Mouse (Mus musculus) kidney, postnatal 0 days (tissue): ENCODE measurements around the gene Raver2. TPM values are rescaled to one million over a fixed set of nuclear protein-coding genes. Genes with fewer than 3 reads are reported as not detected.

ENCODE experiments used
- ATAC-seq: fragments of 200-750 bp; cut with Nextera tagmentation; replicated peaks from 2 replicates; pipeline ENCODE4 v1.8.0; 2017; ENCODE audit warnings: low read depth, moderate number of reproducible peaks, moderate TSS enrichment, moderate library complexity; ENCODE audit not compliant: low FRiP score
- DNase-seq: peaks from one replicate; pipeline ENCODE4 v3.0.0-alpha.2; 2016; ENCODE audit warnings: low spot score
- H3K27ac ChIP-seq: fragments of 300-500 bp; sonication (generic); 2 replicates; pipeline ENCODE4 v1.5.1; 2014; ENCODE audit warnings: mild to moderate bottlenecking
- H3K27me3 ChIP-seq: fragments of 300-500 bp; sonication (generic); 2 replicates; pipeline ENCODE4 v1.6.1; 2014; ENCODE audit warnings: low read length, mixed read lengths; ENCODE audit not compliant: insufficient read depth
- H3K36me3 ChIP-seq: fragments of 300-500 bp; sonication (generic); 2 replicates; pipeline ENCODE4 v1.6.1; 2014; ENCODE audit warnings: low read length, mixed read lengths; ENCODE audit not compliant: insufficient read depth
- H3K4me1 ChIP-seq: fragments of 300-500 bp; sonication (generic); replicated peaks from 2 replicates; pipeline ENCODE4 v1.6.1; 2014; ENCODE audit warnings: antibody characterized with exemption, low read length, mixed read lengths; ENCODE audit not compliant: insufficient read depth
- H3K4me2 ChIP-seq: fragments of 300-500 bp; sonication (generic); 2 replicates; pipeline ENCODE4 v1.6.1; 2014; ENCODE audit warnings: mild to moderate bottlenecking, low read length, moderate library complexity, mixed read lengths
- H3K4me3 ChIP-seq: fragments of 300-500 bp; sonication (generic); replicated peaks from 2 replicates; pipeline ENCODE4 v1.5.1; 2014; ENCODE audit warnings: low read depth, low read length
- H3K9ac ChIP-seq: fragments of 300-500 bp; sonication (generic); 2 replicates; pipeline ENCODE4 v1.6.1; 2014; ENCODE audit warnings: low read depth, low read length
- H3K9me3 ChIP-seq: fragments of 300-500 bp; sonication (generic); replicated peaks from 2 replicates; pipeline ENCODE4 v1.6.1; 2016; ENCODE audit warnings: low read length, inconsistent platforms, mixed read lengths
- CTCF ChIP-seq: IDR thresholded peaks from 2 replicates; pipeline ENCODE4 v1.5.1; 2016; ENCODE audit warnings: antibody characterized with exemption, low read depth, mild to moderate bottlenecking, moderate library complexity
- WGBS: fragments of 180-500 bp; shearing (Covaris S2); extraction: QIAGEN DNeasy Blood & Tissue Kit; methylation state at CpG from one replicate; pipeline ENCODE4 v1.1.7; 2014; 5-methylcytosine and 5-hydroxymethylcytosine counted together
- polyA plus RNA-seq: library from polyadenylated mRNA; unstranded; fragments of >200 nt; fragmentation: Nextera tagmentation; extraction: Ambion mirVana; gene quantifications from 2 replicates; pipeline ENCODE4 v1.2.1, GENCODE M21; 2015

Raver2 gene
- polyA plus RNA-seq, 1 experiment from 2014 or later: 9.2 TPM

DNA sequence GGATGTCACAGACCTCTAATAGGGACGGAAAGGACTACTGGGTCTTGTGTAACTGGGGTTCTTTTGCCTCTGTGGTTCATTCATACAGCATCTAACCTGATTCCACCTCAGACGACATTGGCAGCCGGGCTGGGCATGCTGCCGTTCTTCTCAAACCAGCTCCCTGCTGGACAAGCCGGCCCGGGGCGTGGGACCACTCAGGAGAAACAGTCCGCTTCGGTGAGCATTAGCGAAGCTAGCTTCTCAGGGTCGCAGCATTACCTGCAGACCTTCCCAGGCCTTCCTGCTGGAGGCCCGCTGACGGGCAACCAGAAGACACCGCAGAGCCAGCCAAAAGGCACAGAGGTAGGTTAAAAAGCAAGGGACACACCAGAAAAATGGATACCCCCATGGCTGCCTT is 67.1 kb downstream of the Raver2 start:
- no peak overlapping the region for H3K27ac ChIP-seq
- DNase-seq (no peak), ATAC-seq (no peak)
- H3K36me3 ChIP-seq: no peaks in the 10 kb centered on the region
- no peak for TF ChIP-seq CTCF
- 84% methylated on average over 14 of the region's 14 CpGs for WGBS
- H3K9me3 ChIP-seq: no peaks in the 10 kb centered on the region
- H3K27me3 ChIP-seq: no peaks in the 10 kb centered on the region
- H3K4me1 ChIP-seq: no peaks in the 10 kb centered on the region
- no peak overlapping the region for H3K4me3 ChIP-seq
- H3K9ac ChIP-seq: no peak overlapping the region
- no peak overlapping the region for H3K4me2 ChIP-seq

DNA sequence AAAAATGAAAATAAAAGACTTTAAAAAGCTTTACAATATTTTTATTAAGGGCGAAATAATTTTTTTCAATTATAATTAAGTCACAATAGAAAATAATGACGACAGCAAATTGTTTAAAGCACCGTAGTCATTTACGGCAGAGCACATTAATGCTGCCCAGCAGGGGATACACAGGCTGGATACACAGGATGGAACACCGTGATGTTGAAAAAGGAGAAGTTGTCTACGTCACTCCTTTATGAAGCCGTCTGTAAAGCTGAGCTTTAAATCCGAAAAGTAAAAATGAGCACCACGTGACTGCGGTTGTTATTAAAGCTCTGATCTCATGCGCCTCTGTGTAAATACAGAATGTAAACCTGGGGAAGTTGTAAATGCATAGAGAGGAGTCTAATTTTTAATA is 69.2 kb downstream of the Raver2 start:
- H3K4me3 ChIP-seq: no peak overlapping the region
- no peaks in the 10 kb centered on the region for H3K4me1 ChIP-seq
- DNase-seq (no peak), ATAC-seq (no peak)
- no peak overlapping the region for H3K27ac ChIP-seq
- no peak for TF ChIP-seq CTCF
- no peaks in the 10 kb centered on the region for H3K36me3 ChIP-seq
- H3K9ac ChIP-seq: no peak overlapping the region
- no peaks in the 10 kb centered on the region for H3K27me3 ChIP-seq
- H3K4me2 ChIP-seq: no peak overlapping the region
- H3K9me3 ChIP-seq: no peaks in the 10 kb centered on the region
- WGBS: 93% methylated on average over 11 of the region's 11 CpGs

DNA sequence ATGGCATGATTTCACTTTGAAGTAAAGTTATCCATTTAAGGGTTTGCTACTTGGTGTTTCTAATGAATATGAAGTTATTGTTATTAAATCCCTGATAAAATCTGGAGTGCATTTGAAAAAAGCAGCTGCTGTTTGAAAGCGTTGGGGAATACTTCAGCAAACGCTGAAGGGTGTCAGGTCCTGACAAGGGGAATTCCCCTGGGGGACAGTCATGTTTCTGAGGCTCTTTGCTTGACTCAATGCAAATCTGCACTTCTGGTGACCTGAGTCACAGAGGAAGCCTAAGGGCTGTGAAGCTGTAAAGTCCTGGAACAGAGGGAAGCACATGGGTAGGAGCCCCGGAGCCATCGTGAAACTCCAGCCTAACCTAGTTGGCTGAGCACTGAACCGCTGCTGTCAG is 73.0 kb downstream of the Raver2 start:
- Histone ChIP-seq H3K4me2 (no peak overlapping the region), H3K27ac (no peak overlapping the region), H3K4me1 (no peaks in the 10 kb centered on the region), H3K27me3 (no peaks in the 10 kb centered on the region), H3K9ac (no peak overlapping the region), H3K4me3 (no peak overlapping the region), H3K9me3 (no peaks in the 10 kb centered on the region), H3K36me3 (no peaks in the 10 kb centered on the region)
- WGBS: 59% methylated on average over 5 of the region's 5 CpGs
- DNase-seq (no peak), ATAC-seq (no peak)
- no peak for TF ChIP-seq CTCF

DNA sequence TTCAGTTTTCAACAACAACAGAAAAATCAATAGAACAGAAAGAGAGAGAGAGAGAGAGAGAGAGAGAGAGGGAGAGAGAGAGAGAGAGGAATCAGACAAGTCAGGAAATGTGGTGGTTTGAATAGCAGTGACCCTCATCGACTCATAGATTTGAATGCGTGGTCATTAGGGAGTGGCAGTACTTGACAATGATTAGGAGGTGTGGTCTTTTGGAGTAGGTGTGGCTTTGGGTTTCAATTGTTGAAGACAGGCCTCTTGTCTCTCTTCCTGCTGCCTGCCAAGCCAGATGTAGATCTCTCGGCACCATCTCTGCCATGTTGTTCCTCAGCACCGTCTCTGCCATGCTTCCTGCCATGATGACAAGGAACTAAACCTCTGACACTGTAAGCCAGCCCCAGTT is 75.1 kb downstream of the Raver2 start:
- Histone ChIP-seq H3K27ac (no peak overlapping the region), H3K27me3 (no peaks in the 10 kb centered on the region), H3K4me1 (no peaks in the 10 kb centered on the region), H3K9ac (no peak overlapping the region), H3K9me3 (no peaks in the 10 kb centered on the region), H3K4me2 (no peak overlapping the region), H3K4me3 (no peak overlapping the region), H3K36me3 (no peaks in the 10 kb centered on the region)
- no peak for TF ChIP-seq CTCF
- ATAC-seq (no peak), DNase-seq (no peak)
- 66% methylated on average over 4 of the region's 4 CpGs for WGBS

DNA sequence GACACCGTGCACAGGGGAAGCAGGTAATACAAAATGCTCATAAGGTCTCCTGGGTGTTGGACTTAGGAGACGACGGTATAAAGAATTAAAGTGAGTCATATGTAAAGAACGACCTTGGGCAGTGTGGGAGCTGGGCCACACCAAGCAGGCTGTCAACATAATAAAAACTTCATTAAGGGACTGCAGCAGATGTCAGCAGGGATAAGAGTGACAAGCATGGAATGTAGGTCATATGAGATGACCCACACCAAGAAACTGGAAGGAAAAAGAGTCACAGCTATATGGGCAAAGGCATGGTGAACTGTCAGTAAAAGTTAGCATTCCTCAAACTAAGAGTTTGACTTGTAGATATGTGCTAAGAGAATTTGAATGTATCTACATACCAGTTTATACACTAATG is 75.6 kb downstream of the Raver2 start:
- Histone ChIP-seq H3K36me3 (no peaks in the 10 kb centered on the region), H3K9me3 (no peaks in the 10 kb centered on the region), H3K4me1 (no peaks in the 10 kb centered on the region), H3K4me3 (no peak overlapping the region), H3K27ac (no peak overlapping the region), H3K27me3 (no peaks in the 10 kb centered on the region), H3K9ac (no peak overlapping the region), H3K4me2 (no peak overlapping the region)
- no peak for TF ChIP-seq CTCF
- no peak for DNase-seq
- no peak for ATAC-seq
- 59% methylated on average over 4 of the region's 4 CpGs for WGBS

DNA sequence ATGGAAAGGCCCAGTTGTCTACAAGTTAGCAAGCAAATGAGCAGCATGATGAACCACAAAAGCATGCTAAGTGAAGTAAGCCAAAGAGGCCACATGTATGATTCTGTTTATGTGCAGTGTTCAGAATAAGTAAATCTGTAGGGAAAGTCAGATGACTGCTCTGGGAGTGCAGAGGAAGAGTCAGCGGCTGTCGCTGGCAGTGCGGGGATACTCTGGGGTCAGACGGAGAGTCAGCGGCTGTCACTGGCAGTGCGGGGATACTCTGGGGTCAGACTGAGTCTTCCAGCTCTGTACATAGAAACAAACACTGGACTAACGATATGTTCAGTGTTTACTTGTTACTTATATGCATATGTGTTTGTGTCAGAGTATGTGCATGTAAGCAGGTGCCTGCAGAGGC is 76.0 kb downstream of the Raver2 start:
- no peak for DNase-seq
- Histone ChIP-seq H3K27ac (no peak overlapping the region), H3K4me3 (no peak overlapping the region), H3K4me2 (no peak overlapping the region), H3K27me3 (no peaks in the 10 kb centered on the region), H3K9ac (no peak overlapping the region), H3K4me1 (no peaks in the 10 kb centered on the region), H3K36me3 (no peaks in the 10 kb centered on the region), H3K9me3 (no peaks in the 10 kb centered on the region)
- no peak for ATAC-seq
- TF ChIP-seq CTCF: no peak
- WGBS: 84% methylated on average over 7 of the region's 7 CpGs

DNA sequence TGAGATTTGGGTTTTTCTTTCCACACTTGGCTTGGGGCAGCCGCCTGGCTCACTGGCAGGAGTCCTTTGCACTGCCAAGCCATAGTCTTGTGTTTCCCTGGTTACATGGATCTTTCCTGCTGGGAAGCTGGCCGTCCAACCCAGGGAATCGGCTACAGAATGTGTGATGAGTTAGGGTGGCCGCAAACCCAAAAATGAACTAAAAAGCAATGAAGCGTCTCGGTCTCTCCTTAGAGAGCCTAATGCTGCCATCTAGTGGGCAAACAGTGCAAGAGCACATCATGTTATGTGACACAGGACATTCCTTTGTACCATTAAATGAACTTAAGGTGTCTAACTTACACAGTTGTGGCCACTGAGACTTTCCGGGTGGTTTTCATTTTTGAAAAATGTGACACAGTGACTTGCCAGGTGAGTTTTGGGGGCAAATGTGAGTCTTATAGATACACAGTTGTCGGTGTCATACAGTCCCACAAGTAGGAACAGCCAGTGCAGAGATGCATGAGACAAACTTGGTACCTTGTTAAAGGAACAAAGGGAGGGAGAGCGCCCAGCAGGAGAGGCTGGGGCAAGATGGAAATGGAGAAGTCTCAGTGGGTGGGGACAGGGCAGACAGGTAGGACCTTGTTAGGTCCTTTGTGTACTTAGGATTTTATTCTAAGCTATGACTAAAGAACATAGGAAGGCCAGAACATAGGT is 77.4 kb downstream of the Raver2 start:
- 36% methylated on average over 9 of the region's 9 CpGs for WGBS
- Histone ChIP-seq H3K27ac (no peak overlapping the region), H3K9ac (no peak overlapping the region), H3K4me2 (no peak overlapping the region), H3K27me3 (no peaks in the 10 kb centered on the region), H3K4me1 (no peaks in the 10 kb centered on the region), H3K4me3 (no peak overlapping the region), H3K36me3 (0 out of 2 replicates have a peak, but pooled peaks cover under 1% of the 10 kb centered on the region), H3K9me3 (no peaks in the 10 kb centered on the region)
- TF ChIP-seq CTCF: peak; percentile 98
- ATAC-seq (peak; percentile 40; the same call in 1 of the 2 replicates), DNase-seq (peak; percentile 94)
